Mouse (Mus musculus) layer of hippocampus, adult 9-10 months (tissue): ENCODE measurements around the gene Zfp658.

Experiments used
- DNase-seq: peaks from one replicate; pipeline ENCODE4 v3.0.0; 2022; ENCODE audit warnings: low spot score

Gene Zfp658

GRCm38 (mm10) chr7:43562006-43562633, at the start of gene Zfp658:
Gene Zfp658 (plus strand): TSS chr7:43562256.
- peak; percentile 71 for DNase-seq

- DNase-seq, result no peak
These were observed 49.5 kb upstream of the Zfp658 start for GRCm38 (mm10) chr7:43512519-43512918.

- DNase-seq, result no peak
These were observed 47.0 kb upstream of the Zfp658 start for GRCm38 (mm10) chr7:43515076-43515475.

- no peak for DNase-seq
These were observed 43.7 kb upstream of the Zfp658 start for GRCm38 (mm10) chr7:43518341-43518740.

- DNase-seq, result no peak
These were observed 39.3 kb upstream of the Zfp658 start for GRCm38 (mm10) chr7:43522776-43523175.

GRCm38 (mm10) chr7:43525313-43525712, 36.7 kb upstream of the Zfp658 start:
- DNase-seq, result no peak

- DNase-seq, result no peak
These were observed 31.8 kb upstream of the Zfp658 start for GRCm38 (mm10) chr7:43530216-43530785.

- DNase-seq, result no peak
These were observed 29.0 kb upstream of the Zfp658 start for GRCm38 (mm10) chr7:43532936-43533505.

- DNase-seq, result no peak
These were observed 23.5 kb upstream of the Zfp658 start for GRCm38 (mm10) chr7:43538524-43538923.

- no peak for DNase-seq
These were observed 17.7 kb upstream of the Zfp658 start, which contains the start of gene Cd33 for GRCm38 (mm10) chr7:43544225-43544977. Gene Cd33 (minus strand): TSS chr7:43544428.

- DNase-seq, result no peak
These were observed 16.2 kb upstream of the Zfp658 start for GRCm38 (mm10) chr7:43545656-43546545.

- DNase-seq, result no peak
These were observed 14.4 kb upstream of the Zfp658 start for GRCm38 (mm10) chr7:43547666-43548065.

GRCm38 (mm10) chr7:43548206-43548605, 13.8 kb upstream of the Zfp658 start:
- no peak for DNase-seq

GRCm38 (mm10) chr7:43553153-43553552, 8.9 kb upstream of the Zfp658 start:
- no peak for DNase-seq

GRCm38 (mm10) chr7:43554550-43554949, 7.5 kb upstream of the Zfp658 start:
- DNase-seq, result no peak

GRCm38 (mm10) chr7:43555351-43555750, 6.7 kb upstream of the Zfp658 start:
- DNase-seq, result no peak

- no peak for DNase-seq
These were observed 5.2 kb upstream of the Zfp658 start for GRCm38 (mm10) chr7:43556901-43557300.

- DNase-seq, result no peak
These were observed 605 bp downstream of the Zfp658 start for GRCm38 (mm10) chr7:43562651-43563070.

- DNase-seq, result no peak
These were observed 1.2 kb downstream of the Zfp658 start for GRCm38 (mm10) chr7:43563300-43563699.

- no peak for DNase-seq
These were observed 9.2 kb downstream of the Zfp658 start for GRCm38 (mm10) chr7:43571216-43571615.

- peak; percentile 78 for DNase-seq
These were observed 17.6 kb downstream of the Zfp658 start, which contains the start of gene Zfp719 for GRCm38 (mm10) chr7:43579440-43580171. Gene Zfp719 (plus strand): TSS chr7:43579610.
